Mouse (Mus musculus) liver, adult (tissue): Measurements from ENCODE around the gene Ubxn7.

Source experiments
- GATA4 ChIP-seq: IDR thresholded peaks from 2 replicates; pipeline ENCODE4 v1.6.1; 2014; ENCODE audit warnings: mild to moderate bottlenecking, low read length; ENCODE audit not compliant: insufficient replicate concordance

Gene Ubxn7

DNA sequence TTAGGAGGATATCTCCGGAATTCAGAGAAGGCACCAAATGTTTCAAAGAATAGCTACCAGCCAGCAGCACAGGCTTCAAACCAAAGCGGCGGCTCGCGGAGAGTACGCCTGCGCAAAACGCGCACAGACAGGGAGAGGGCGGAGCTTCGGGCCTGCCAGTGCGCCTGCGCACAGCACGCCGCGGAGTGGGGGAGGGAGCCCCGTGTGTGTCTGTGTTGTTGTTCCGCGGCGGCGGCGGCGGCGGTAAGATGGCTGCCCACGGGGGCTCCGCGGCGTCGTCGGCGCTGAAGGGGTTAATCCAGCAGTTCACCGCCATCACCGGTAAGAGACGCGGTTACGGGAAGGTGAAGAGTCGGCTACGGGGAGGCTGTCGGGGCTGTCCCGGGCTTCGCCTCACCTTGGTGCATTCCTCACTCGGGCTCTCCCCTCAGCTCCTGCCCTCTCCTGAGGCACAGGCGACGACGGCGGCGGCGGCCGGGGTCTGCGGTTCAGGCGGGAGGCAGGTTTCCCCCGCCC, at the start of gene Ubxn7:
Gene Ubxn7 (plus strand): TSS at position 218 of the 516 bp plus-strand sequence.
- TF ChIP-seq GATA4, result no peak

DNA sequence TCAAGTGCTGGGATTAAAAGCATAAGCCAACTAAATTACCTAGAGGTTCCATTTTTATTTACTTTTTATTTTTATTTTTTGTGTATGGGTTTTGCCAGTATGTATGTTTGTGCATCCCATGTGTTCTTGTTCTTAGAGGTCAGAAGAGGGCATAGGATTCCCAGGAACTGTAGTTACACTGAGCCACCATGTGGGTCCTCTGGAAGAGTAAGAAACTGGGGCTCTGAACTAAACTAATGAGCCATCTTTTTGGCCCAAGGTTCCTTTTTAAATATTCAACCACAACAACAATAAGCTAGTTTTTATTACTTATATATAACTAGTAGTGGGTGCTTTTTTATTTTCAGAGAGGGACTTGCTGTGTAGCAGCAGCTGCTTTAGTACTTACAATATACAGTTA, 49.4 kb upstream of the Ubxn7 start:
- no peak for TF ChIP-seq GATA4

DNA sequence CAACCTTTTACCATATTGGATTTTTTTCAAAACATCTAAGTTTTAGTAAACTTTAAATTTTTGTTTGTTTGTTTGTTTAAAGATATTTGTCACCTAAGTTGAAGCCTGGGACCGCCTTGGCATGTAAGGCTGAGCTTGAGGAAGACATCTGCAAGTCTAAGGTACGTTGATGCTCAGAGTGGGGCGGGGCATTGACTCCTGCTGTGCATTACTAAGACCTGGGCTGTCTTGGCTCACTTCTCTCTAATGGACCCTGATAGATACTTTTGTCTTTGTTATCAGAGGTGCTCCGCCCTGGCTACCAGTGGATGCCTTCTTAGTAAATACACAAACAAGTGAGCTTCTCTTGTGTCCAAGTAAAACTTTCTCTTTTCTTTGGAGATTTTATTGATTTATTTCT, 40.2 kb upstream of the Ubxn7 start:
- no peak for TF ChIP-seq GATA4

DNA sequence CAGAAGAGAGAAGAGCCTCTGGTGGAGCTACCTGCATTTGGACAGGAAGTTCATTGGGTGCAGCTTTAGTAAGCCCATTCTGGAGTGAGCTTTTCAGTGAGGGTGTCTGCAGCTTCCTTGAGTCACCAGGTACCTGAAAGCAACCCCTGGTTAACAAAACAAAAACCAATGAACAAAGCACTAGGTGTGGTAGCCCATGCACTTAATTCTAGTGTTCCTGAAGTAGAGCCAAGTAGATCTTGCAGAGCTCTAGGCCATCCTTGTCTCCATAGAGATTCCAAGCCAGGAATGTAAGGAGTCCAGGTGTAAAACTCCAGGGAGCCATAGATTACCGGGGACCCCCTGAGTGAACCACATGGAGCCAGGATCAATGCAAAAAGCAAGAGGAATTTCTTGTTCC, 29.0 kb upstream of the Ubxn7 start:
- no peak for TF ChIP-seq GATA4

DNA sequence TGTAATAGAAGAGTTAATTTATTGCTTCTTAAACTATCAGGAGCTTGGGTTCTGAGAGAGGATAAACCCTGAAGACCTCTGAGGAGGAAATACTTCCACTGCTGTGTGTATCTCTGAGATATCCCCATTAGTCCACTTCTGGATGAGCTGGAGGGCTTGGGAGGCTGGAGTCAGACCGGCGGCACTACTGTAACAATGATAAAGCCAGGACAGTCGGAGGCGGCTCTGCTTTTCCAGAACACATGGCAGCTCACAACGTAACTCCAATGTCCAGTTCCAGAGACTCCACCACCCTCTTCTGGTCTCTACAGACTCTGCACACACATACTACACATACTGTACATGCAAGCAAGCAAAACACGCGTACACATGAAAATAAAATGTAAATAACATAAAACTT, 28.2 kb upstream of the Ubxn7 start:
- TF ChIP-seq GATA4, result no peak

DNA sequence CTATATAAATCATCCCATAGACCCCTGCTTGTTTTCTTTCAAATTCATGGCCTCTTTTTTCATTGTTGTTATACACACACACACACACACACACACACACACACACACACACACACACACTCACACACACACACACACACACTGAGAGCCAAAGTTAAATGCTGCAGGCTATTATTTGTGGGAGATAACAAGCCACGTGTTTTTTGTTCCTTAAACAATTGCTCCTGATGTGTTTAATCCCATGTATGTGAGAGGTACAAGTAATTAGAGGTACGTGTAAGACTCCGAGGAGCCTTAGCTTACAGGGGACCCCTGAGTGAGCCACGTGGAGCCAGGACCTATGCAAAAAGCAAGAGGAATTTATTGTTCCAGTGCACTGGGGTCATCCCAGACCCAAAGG, 20.1 kb upstream of the Ubxn7 start:
- TF ChIP-seq GATA4, result no peak

DNA sequence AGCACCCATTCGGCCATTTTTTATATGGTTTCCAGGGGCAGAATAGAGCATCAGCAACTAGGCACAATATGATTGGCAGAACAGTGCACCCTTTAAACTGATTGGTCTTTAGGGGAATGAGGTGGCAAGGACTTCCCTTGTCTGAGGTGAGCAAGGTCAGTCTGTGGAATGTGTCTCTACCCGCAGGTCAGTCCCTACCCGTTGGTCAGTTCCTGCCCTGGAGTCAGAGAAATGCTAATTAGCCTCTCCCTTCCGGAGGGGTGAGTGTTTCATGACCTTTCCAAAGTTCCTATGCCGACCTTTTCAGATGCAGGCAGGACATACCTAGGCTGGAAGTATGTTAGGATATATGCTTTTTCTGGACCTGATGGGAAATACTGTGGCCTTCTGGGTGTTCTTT, 19.7 kb upstream of the Ubxn7 start:
- TF ChIP-seq GATA4, result no peak

DNA sequence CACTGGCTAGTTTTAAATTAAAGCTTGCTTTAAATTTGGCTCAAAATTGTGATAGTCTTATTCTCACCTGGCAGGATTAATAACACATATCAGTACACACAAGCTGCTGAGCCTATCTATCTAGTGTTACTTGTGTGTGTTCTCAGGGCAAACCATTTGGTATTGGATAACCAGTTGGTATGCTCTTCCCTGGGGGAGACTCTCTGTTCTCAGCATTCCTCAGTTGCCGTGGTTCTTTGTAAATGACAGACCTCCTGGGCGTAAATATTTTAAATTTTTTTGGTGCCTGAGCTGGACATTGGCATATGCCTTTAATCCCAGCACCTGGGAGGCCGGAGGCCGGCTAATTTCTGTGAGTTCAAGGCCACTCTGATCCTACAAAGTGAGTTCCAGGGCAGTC, 19.2 kb upstream of the Ubxn7 start:
- no peak for TF ChIP-seq GATA4

DNA sequence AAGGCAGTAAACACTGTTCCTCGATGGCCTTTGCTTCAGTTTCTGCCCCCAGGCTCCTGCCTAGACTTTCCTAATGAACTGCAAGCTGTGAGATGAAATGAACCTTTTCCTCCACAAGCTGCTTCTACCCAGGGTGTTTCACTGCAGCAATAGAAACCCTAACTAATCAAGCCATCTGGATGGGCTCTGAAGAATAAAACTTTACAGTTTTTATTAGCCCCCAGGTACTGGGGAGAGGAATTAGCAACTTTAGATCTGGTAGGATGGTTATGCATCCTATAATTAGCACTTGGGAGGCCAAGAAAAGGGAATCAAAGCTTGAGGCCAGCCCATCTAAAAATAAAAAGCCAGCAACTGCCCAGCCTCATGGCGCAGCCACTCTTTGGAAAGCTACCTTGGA, 15.5 kb upstream of the Ubxn7 start:
- TF ChIP-seq GATA4, result no peak

DNA sequence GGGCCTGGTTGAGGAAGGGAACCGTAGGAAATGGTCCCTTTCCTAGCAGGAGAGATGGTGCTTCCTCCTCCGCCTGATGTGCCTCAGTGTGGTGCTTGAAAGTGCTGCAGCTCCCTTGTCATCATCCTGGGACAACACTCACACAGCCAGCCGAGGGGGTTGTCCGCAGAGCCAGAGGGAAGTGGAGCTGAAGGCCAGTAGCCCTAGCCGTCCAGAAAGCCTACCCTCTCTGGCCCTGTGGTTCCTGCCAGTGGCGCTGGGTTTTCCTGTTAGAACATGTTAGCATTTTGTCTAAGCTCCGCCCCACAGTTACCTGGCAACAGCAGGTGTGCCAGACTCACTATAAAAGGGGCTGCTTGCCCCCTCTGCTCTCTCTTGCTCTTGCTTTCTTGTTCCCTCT, 8.1 kb upstream of the Ubxn7 start:
- no peak for TF ChIP-seq GATA4

DNA sequence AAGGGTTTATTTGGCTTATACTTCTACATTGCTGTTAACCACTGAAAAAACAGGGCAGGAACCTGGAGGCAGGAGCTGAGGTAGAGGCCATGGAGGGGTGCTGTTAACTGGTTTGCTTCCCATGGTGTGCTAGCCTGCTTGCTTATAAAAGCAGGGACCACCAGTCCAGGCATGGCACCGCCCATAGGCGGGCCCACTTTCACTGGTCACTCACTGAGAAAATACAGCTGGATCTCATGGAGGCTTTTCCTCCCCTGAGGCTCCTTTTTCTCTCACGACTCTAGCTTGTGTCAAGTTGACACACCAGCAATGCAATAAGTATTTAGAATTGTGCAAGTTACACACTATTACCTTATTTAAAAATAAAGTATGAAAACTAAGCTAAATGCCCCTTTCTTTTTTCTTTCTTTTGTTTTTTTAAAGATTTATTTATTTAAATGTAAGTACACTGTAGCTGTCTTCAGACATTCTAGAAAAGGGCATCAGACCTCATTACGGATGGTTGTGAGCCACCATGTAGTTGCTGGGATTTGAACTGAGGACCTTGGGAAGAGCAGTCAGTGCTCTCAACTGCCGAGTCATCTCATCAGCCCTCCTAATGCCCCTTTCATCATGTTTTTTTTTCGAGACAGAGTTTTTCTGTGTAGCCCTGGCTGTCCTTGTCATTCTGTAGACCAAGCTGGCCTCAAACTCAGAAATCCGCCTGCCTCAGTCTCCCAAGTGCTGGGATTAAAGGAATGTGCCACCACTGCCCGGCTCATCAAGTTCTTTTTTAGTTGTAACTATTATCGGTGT, 984 bp upstream of the Ubxn7 start:
- TF ChIP-seq GATA4, result no peak

DNA sequence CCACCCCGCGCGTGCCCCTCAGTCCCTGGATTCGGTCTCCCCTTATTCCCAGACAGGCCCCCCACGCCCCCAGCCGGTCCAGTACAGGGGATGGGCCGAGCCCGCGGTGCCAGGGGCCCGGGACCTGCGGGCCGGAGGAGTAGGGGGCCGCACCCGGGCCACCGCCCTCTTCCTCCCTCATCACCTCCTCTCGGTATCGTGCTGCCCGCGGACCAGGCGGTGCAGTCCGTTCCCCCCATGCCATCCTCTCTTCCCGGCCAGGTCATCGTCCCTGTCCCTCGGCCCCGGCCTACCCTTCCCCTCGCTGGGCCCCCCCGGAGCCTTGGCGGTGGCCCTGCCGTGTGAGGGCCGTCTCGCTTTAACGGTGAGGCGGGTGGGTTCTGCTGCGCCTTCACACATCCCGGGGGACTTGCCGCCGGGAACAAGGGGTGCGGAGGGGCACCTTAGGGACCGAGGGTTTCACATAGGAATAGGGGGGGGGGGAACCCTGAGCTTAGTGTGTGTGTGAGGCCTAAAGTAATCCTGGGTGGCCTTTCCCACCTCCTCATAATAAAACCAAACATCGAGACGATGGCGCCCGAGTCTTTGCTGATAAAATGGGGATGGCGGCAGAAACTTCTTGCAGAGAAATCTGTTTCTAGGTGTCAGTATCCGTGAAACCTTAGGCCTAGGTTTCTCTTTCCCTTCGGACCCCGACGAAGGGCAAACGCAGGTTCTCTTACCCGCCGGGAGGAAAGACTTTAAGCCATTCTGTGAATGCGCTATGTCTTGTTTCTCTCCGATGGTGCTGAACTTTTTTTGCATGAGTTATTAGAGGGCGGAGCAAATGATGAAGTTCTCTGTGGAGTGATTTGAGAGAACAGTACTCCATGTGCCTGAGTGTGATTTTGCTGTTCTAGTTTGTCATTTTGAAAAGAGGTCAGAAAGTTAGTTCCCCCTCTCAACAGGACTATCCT, 777 bp downstream of the Ubxn7 start:
- TF ChIP-seq GATA4, result no peak

DNA sequence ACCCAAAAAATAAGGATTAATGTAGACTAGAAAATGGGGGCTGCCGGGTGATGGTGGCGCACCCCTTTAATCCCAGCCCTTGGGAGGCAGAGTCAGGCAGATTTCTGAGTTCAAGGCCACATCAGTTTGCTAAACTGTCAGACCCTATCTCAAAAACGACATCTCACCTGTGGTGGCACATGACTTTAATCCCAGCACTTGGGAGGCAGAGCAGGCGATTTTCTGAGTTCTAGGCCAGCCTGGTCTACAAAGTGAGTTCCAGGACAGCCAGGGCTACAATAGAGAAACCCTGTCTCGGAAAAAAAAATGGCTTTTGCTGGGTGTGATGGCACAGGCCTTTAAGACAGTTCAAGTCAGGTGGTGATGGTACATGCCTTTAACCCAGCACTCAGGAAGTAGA, 3.1 kb downstream of the Ubxn7 start:
- TF ChIP-seq GATA4, result no peak

DNA sequence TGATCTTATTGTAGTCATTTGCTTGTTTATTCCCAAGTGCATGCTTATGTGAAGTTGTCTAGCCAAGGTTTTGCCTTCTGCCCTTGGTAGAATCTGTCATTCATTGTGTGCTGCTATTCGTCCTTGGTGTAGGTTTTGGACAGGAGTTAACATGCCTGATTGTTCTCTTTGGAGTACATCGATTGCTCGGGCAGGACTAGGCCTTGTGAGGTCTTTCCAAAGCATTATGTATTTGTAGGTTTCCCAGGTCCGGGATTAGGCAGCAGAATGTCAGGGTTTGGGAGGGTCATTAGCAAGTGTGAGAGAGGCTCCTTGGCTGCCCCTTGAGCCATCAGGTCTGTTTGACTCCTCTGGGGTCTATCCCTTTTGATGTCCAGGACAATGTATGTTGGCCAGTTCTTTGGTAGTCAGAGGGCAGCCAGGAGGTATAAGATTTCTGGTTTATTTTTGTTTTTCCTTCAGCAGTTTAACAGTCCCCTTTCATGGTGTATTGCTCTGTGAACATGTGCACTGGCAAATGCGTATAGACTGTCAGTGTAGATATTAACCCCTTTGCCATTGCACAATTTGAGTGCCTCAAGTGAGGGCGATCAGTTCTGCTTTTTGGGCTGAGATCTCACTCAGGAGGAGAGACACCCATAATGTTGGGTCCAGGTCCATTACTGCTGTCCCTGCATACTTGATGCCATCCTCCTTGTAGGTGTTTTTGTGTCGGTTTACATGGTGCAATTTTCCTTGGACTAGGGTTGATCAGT, 4.1 kb downstream of the Ubxn7 start:
- no peak for TF ChIP-seq GATA4

DNA sequence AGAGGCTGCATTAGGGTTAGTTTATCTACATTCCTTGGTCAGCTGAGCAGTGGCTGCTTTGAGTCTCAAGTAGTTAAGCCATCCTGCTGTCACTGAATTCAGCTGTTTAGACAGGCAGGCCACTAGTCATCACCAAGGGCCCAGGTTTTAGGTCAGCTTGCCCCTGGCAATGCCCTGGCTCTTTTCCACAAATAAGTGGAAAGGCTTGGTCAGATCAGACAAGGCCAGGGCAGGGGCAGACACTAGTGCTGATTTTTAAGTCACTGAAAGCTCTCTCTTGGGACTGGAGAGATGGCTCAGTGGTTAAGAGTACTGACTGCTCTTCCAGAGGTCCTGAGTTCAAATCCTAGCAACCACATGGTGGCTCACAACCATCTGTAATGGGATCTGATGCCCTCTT, 4.9 kb downstream of the Ubxn7 start:
- no peak for TF ChIP-seq GATA4
